Mouse (Mus musculus) heart, embryonic 12.5 days (tissue): ENCODE measurements at regions not wholly inside any gene's neighbourhood (a gene's known extent, or its start where the extent isn't known, plus 50 kb on each side); places are given as distances from the start of the nearest gene placed in this dataset.

ENCODE experiments used
- ATAC-seq: fragments of 200-750 bp; cut with Nextera tagmentation; 2 replicates; pipeline ENCODE4 v1.8.0; 2017; ENCODE audit warnings: moderate TSS enrichment, moderate library complexity; ENCODE audit not compliant: insufficient number of reproducible peaks, low FRiP score
- H3K27ac ChIP-seq: fragments of 300-500 bp; sonication (generic); 2 replicates; pipeline ENCODE4 v1.5.1; 2016; ENCODE audit warnings: mild to moderate bottlenecking, moderate library complexity; ENCODE audit not compliant: poor library complexity, severe bottlenecking
- H3K27me3 ChIP-seq: fragments of 300-500 bp; sonication (generic); replicated peaks from 2 replicates; pipeline ENCODE4 v1.6.1; 2016; ENCODE audit warnings: mild to moderate bottlenecking, moderate library complexity
- H3K36me3 ChIP-seq: fragments of 300-500 bp; sonication (generic); 2 replicates; pipeline ENCODE4 v1.6.1; 2016; ENCODE audit warnings: mild to moderate bottlenecking, moderate library complexity
- H3K4me1 ChIP-seq: fragments of 300-500 bp; sonication (generic); replicated peaks from 2 replicates; pipeline ENCODE4 v1.6.1; 2016; ENCODE audit warnings: mild to moderate bottlenecking
- H3K4me2 ChIP-seq: fragments of 300-500 bp; sonication (generic); 2 replicates; pipeline ENCODE4 v1.6.1; 2016; ENCODE audit warnings: mild to moderate bottlenecking, moderate library complexity
- H3K4me3 ChIP-seq: fragments of 300-500 bp; sonication (generic); 2 replicates; pipeline ENCODE4 v1.5.1; 2016; ENCODE audit warnings: mild to moderate bottlenecking
- H3K9ac ChIP-seq: fragments of 300-500 bp; sonication (generic); 2 replicates; pipeline ENCODE4 v1.6.1; 2016; ENCODE audit warnings: mild to moderate bottlenecking, moderate library complexity
- H3K9me3 ChIP-seq: fragments of 300-500 bp; sonication (generic); replicated peaks from 2 replicates; pipeline ENCODE4 v1.6.1; 2016; ENCODE audit warnings: mild to moderate bottlenecking, moderate library complexity
- WGBS: fragments of 180-500 bp; shearing (Covaris S2); methylation state at CpG from one replicate; pipeline ENCODE4 v1.1.7; 2016; 5-methylcytosine and 5-hydroxymethylcytosine counted together

DNA sequence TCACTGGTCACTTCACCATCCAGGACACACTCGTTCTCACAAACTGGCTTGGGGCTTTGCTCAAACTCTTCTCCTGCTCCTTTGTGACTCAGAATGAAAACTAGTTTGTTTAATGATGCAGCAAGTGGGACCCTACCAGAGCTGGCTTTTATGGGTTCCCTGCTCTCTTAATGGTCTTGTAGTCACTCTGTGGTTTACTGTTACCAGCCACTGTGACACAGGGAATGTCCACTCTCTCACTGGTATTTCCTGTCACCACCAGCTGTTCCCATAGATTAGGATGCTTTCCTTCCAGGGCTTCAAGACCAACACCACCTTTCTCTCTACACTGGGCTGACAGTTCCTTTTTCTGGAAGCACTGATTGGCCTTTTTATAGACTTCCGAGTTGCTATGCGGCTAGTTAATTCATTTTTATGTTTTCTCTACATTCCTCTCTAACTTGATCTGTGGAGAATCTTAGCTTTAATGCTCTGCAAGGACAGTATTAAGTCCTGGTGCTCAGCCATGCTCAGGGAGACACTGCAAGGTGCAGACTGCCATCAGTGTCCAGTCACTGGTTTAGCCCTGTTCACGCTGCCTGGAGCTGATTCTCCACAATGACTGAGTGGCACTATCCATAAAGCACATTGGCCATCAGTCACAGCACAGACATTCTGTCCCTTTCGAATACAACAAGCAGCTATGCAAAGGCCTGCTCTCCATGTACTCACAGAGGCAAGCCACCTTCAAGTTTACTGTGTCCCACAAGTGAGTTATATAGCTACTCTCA, 149.2 kb upstream of the Klf14 start:
- no peaks in the 10 kb centered on the region for H3K36me3 ChIP-seq
- peak overlapping the region; percentile 60 for H3K27ac ChIP-seq
- H3K4me3 ChIP-seq, result no peak overlapping the region
- ATAC-seq, result no peak
- 43% methylated on average over 5 of the region's 5 CpGs for WGBS
- no peaks in the 10 kb centered on the region for H3K27me3 ChIP-seq
- H3K9ac ChIP-seq, result no peak overlapping the region
- H3K4me1 ChIP-seq, result peaks cover 43% of the 10 kb centered on the region
- H3K4me2 ChIP-seq, result no peak overlapping the region
- H3K9me3 ChIP-seq, result peaks cover 7% of the 10 kb centered on the region

DNA sequence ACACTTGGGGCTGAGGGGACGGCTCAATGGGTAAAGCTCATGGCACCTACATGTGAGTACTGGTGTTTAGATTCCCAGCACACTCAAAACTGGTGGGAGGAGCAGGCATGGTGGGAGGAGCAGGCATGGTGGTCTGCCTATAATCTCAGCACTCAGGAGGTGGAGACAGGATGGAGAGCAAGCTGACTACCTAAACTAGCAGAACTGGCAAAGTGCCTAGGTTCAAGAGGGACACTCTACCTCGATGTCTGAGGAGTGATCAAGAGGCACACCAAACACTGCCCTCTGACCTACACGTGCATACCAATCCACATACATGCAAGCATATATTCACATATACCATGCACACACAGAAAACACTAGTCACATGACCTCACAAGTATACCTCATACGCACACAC, 150.7 kb upstream of the Klf14 start:
- H3K27ac ChIP-seq, result no peak overlapping the region
- H3K4me2 ChIP-seq, result no peak overlapping the region
- H3K4me1 ChIP-seq, result peaks cover 53% of the 10 kb centered on the region
- H3K36me3 ChIP-seq, result no peaks in the 10 kb centered on the region
- H3K4me3 ChIP-seq, result no peak overlapping the region
- 86% methylated on average over 4 of the region's 4 CpGs for WGBS
- H3K27me3 ChIP-seq, result no peaks in the 10 kb centered on the region
- ATAC-seq, result no peak
- no peak overlapping the region for H3K9ac ChIP-seq
- peaks cover 7% of the 10 kb centered on the region for H3K9me3 ChIP-seq

DNA sequence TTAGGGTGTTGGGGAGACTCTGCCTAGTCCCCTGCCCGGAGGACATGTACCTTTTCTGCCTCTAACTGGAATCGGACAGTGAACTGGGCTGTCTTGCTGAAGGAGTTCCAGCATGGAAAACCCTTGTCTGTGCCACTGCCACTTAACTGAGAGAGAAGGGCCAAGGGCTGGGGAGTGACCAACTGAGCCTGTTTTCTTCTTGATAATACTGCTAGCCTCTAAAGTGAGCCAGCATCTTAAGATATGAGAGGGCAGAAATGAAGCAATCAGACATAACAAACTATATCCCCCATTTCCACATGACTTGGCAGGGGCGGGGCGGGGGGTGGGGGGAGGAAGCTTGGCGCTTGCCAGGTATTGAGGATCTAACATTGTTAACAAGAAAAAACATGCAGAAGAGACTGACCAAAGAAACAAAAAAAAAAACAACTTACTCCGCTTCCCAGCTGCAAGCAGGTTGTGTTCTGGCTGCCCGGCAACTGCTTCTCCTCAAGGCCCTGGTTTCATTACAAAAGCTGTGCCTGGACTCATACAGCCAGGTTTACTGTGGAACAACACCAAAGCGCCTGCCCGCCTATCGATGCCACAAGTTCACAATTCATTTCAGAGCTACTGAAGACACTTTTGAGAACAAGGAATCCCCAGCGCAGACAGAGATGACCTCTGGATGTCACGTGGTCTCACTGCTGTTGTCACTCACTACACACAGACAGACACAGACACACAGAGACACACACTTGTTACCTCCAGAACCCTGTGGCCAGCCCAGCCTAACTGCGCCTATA, 153.6 kb upstream of the Klf14 start:
- WGBS, result 72% methylated on average over 13 of the region's 13 CpGs
- Histone ChIP-seq H3K27me3 (no peaks in the 10 kb centered on the region), H3K4me2 (no peak overlapping the region), H3K4me3 (no peak overlapping the region), H3K9ac (no peak overlapping the region), H3K4me1 (peaks cover 65% of the 10 kb centered on the region), H3K36me3 (no peaks in the 10 kb centered on the region), H3K9me3 (peaks cover 7% of the 10 kb centered on the region), H3K27ac (peak overlapping the region; percentile 43; the same call in 1 of the 2 replicates)
- ATAC-seq, result no peak

DNA sequence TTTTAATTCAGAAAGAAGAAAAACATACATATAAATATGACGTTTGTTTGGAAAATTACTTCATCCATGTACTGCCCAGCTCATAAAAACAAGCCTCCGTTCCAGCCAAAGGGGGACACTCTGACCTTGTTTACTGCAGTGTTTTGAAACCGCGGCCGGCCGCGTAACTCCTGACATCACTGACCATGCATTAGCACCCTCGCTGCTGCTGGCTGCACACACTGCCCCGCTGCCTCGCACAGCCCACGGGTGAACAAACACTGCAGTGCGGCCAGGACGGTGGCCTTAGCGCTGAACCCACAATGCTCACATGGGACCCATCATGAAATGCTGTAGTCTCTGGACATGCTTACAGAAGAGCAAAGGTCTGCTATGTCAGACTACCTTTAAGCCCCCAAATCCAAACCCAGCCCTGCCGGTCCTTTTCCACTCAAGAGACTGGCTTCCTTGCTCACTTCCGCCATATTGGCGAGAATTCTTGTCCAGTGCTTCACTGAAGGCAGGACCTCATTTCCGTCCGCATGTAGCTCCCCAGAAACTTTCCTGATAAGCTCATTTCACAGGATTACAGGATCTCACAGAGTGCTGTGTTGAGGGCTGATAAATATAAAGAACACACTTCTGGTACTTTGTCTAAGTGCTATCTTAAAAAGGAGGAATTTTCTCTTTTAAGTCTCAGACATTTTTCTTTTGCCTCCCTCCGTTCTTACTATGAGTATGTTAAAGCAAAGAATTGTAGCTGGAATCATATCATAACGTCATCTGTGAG, 154.9 kb upstream of the Klf14 start:
- peaks cover 7% of the 10 kb centered on the region for H3K9me3 ChIP-seq
- 72% methylated on average over 21 of the region's 21 CpGs for WGBS
- no peak for ATAC-seq
- H3K27ac ChIP-seq, result peak overlapping the region; percentile 57
- no peak overlapping the region for H3K4me3 ChIP-seq
- H3K27me3 ChIP-seq, result no peaks in the 10 kb centered on the region
- no peaks in the 10 kb centered on the region for H3K36me3 ChIP-seq
- no peak overlapping the region for H3K9ac ChIP-seq
- no peak overlapping the region for H3K4me2 ChIP-seq
- peaks cover 56% of the 10 kb centered on the region for H3K4me1 ChIP-seq

DNA sequence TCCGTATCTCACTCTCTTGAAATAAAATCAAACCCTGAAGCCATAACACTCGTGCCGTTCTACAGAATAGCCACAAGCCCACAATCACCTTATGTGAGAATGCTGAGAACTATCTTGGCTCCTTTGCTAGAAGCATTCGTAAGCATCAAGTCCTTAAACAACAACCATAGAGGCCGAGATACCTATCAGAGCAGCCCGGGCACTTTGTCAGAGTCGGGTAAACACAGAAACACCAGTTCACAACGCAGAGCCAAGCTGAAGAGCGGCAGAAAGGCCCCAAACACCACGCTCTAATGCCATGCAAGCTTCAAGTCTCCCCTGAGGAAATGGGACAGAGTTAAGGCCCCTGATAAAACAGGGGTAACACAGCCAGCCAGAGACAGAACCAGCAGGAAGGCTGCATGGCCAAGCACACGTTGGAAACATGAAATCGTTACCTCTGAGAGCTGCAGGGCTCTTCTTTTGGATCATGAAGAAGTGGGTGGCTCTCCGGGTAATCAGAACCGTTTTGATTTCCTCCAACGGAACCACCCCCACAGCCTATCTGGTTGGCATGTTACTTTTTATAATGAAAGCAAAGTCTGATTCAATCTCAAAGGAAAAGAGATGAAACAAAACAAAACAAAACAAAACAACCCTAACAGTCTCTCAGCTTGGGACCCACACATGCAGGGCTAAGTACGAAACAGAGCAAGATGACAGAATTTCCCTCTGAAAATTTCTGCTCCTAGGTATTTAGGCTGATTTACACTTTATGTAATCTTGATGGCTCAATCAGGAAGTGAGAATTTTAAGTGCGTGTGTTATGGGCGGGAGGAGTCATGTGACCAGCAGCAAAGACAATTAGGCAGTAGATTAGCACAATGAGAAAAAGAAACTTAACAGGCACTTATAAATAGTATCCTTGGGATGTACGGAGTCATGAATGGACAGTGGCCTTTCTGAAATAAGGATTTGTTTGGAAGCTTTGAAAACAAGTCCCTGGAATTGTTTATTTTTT, 155.8 kb upstream of the Klf14 start:
- WGBS, result 35% methylated on average over 19 of the region's 19 CpGs
- Histone ChIP-seq H3K9ac (no peak overlapping the region), H3K27me3 (no peaks in the 10 kb centered on the region), H3K4me1 (peaks cover 56% of the 10 kb centered on the region), H3K4me3 (no peak overlapping the region), H3K9me3 (0 out of 2 replicates have a peak, but pooled peaks cover under 1% of the 10 kb centered on the region), H3K36me3 (no peaks in the 10 kb centered on the region), H3K4me2 (peak overlapping the region; percentile 37), H3K27ac (peak overlapping the region; percentile 57)
- ATAC-seq, result no peak

DNA sequence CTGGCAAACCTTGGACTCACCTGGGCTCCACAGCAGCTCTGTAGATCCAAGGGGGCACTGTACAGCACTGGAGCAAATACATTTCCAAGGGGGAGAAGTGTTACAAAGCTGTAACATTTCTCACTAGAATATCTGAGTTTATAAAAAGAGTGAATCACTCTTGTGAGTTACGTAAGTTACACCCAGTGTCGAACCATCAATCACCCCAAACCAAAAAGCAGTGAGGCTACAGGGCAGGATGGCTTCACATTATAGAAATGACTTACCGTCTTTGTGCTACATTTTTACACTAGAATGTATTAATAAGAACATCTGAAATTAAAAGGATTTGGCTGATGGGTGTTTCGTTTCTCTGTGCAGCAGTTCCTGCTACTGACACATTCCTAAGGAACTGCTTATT, 156.7 kb upstream of the Klf14 start:
- Histone ChIP-seq H3K9me3 (no peaks in the 10 kb centered on the region), H3K36me3 (no peaks in the 10 kb centered on the region), H3K4me1 (peaks cover 56% of the 10 kb centered on the region), H3K4me2 (peak overlapping the region; percentile 48; the same call in 1 of the 2 replicates), H3K27me3 (no peaks in the 10 kb centered on the region), H3K9ac (peak overlapping the region; percentile 6; the same call in 1 of the 2 replicates), H3K4me3 (no peak overlapping the region), H3K27ac (no peak overlapping the region)
- no peak for ATAC-seq
- 70% methylated on average over 4 of the region's 4 CpGs for WGBS

DNA sequence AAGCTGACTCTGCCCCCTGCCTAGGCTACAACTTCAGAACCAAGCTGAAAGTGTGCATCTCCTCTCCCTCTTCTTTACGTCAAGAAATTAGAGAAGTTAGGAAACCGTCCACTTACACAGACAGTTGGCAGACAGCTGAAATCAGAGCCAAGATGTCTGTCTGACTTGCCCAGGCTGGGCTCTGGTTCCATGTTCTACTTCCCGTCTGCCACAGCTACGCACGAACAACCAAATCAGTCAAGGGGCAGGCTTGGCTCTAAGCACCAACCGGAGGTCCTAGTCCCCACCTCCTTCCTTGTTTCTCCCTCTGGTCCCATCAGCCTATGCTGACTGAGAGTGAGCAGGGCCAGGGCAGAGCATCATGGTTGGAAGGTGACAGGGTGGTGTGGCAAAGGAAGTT, 157.5 kb upstream of the Klf14 start:
- Histone ChIP-seq H3K4me3 (no peak overlapping the region), H3K36me3 (no peaks in the 10 kb centered on the region), H3K4me1 (peaks cover 59% of the 10 kb centered on the region), H3K27ac (no peak overlapping the region), H3K9ac (no peak overlapping the region), H3K4me2 (peak overlapping the region; percentile 48), H3K9me3 (no peaks in the 10 kb centered on the region), H3K27me3 (no peaks in the 10 kb centered on the region)
- WGBS, result 35% methylated on average over 6 of the region's 6 CpGs
- ATAC-seq, result no peak

DNA sequence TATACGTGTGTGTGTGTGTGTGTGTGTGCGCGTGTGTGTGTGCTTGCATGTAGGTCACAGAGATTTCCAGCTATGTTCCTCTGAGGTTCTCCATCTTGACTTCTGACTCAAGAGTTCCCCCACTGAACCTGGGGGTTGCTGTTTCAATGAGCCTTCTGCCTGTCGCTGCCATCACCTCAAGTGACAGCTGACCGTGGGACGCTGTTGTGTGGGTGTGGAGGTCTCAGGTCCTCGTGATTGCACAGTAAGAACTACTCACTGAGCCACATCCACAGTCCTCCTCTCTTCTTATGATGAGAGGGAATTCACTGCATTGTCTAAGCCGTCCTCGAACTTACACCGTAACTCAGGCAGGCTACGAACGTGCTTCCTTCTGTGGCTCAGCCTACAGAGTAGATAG, 158.8 kb upstream of the Klf14 start:
- H3K36me3 ChIP-seq, result no peaks in the 10 kb centered on the region
- WGBS, result 83% methylated on average over 12 of the region's 12 CpGs

DNA sequence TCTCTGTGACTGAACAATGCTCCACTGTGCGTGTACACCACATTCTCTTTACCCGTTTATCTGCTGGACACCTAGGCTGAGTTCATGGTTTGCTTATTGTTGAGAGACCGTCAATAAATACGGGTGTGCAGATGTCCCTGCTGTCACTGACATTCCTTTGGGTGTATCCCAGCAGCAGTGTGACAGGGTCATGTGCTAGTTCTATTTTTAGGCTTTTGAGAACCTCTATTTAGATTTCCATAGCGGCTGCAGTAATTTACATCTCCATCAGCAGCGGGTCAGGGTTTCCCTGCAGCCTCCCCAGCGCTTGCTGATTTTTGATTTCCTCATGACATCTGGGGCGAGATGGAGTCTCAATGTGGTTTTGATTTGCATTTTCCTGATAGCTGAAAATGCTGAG, 162.1 kb upstream of the Klf14 start:
- H3K4me2 ChIP-seq, result peak overlapping the region; percentile 50
- H3K9me3 ChIP-seq, result no peaks in the 10 kb centered on the region
- H3K27ac ChIP-seq, result peak overlapping the region; percentile 38
- peaks cover 34% of the 10 kb centered on the region for H3K4me1 ChIP-seq
- H3K27me3 ChIP-seq, result no peaks in the 10 kb centered on the region
- ATAC-seq, result no peak
- 38% methylated on average over 8 of the region's 8 CpGs for WGBS
- H3K36me3 ChIP-seq, result no peaks in the 10 kb centered on the region
- H3K9ac ChIP-seq, result no peak overlapping the region
- no peak overlapping the region for H3K4me3 ChIP-seq

More for the DNA sequence above, 158.8 kb upstream of the Klf14 start:
- Histone ChIP-seq H3K4me1 (peaks cover 54% of the 10 kb centered on the region), H3K9ac (no peak overlapping the region), H3K4me3 (no peak overlapping the region), H3K27ac (no peak overlapping the region), H3K4me2 (no peak overlapping the region), H3K9me3 (no peaks in the 10 kb centered on the region), H3K27me3 (no peaks in the 10 kb centered on the region)
- ATAC-seq, result no peak

DNA sequence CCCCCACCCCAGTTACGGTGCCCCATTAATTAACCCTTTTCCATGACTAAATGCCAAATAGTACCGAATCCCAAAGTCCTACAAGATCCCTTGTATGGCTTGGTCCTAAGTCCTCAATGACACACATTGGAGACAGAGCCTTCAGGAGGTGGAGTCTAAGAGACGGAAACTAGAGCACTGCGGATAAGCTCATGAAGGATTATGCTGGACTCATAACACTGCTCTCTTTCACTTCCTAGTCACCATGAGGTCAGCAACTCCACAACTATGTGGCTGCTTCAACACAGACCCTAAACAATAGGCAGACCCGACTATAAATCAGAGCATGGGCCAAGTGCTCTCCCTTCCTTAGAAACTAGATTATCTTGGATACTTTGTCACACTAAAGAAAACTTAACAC, 164.0 kb upstream of the Klf14 start:
- H3K9ac ChIP-seq, result no peak overlapping the region
- no peaks in the 10 kb centered on the region for H3K9me3 ChIP-seq
- WGBS, result 74% methylated on average over 5 of the region's 5 CpGs
- H3K36me3 ChIP-seq, result no peaks in the 10 kb centered on the region
- H3K4me1 ChIP-seq, result peaks cover 20% of the 10 kb centered on the region
- no peak for ATAC-seq
- no peak overlapping the region for H3K4me3 ChIP-seq
- no peak overlapping the region for H3K27ac ChIP-seq
- H3K27me3 ChIP-seq, result no peaks in the 10 kb centered on the region
- H3K4me2 ChIP-seq, result no peak overlapping the region
